Mouse (Mus musculus) thymus, postnatal 14 days (tissue): ENCODE results near the gene Rnf13.

Experiments
- DNase-seq: peaks from one replicate; pipeline ENCODE4 v3.0.0; 2021

Rnf13 gene

DNA sequence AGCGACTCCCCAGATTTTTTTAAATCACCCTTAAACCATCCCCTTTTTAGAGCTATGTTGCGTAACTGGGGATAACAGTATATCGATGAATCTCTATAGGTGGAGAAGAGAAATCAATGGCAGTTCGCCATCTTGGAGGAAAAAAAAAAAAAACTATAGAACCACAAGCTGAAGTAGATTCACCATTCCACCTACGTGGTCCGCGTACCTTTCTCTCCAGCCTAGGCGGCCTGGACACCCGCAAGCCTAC, 110.7 kb downstream of the Rnf13 start:
- DNase-seq: no peak

DNA sequence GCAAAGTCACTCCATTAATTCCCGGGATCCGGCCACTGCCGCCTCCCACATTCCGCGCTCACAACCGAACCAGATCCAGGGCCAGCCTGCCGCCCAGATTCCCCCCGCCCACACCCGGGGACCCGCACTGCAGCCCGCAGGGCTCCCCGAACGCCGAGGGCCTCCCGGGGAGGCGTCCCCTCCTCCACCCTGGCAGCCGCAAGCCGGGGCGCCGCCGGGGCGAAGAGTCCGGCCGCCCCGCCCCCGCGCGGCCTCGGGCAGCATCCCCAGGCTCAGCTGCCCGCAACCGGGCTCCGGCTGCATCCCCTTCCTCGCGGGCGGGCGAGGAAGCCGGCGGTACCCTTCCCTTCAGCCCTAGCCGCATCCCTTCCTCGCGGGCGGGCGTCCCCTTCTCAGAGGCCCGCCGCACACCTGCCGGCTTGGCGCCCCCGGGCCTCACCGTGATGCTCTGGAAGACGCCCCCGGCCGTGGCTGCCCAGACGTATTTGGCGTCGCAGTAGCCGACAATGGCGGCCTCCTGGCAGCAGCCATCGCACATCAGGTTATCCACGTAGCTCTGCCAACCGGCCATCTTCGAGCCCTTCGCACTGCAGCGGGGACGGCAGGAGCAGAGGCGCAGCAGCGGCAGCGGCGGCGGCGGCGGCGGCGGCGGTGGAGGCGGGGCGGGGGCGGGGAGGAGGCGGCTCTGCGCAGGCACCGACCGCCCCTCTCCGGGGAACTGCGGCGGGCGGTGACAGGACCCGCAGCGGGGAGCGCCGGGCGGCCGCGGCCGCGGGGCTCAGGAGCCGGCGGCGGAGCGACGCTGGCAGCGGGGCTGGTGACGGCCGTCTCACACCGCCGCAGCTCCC, 111.3 kb downstream of the Rnf13 start:
- DNase-seq: peak; percentile 62

DNA sequence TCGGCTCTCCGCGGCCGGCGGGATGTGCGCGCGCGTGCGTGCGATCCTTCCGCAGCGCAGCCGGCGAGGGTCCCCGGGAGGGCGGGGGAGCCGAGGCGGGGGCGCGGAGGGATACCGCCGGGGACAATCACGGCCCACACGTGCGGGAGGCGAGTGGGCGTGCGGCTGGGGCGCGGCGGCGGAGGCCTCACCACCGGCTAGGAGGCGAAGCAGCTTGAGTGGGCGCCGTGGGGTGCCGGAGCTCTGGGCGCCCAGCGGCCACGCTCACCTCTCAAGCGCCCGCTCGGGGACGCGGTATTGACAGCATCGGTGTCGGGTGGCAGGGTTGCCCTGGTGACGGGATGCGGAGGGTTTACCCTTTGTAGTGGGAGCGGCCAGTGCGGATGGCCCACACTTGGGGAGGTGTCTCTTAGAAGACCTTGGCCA, 111.9 kb downstream of the Rnf13 start, which contains the start of gene Pfn2:
Gene Pfn2, minus strand, starts transcription at position 320 of the 426 bp plus-strand sequence.
- peak; percentile 86 for DNase-seq

DNA sequence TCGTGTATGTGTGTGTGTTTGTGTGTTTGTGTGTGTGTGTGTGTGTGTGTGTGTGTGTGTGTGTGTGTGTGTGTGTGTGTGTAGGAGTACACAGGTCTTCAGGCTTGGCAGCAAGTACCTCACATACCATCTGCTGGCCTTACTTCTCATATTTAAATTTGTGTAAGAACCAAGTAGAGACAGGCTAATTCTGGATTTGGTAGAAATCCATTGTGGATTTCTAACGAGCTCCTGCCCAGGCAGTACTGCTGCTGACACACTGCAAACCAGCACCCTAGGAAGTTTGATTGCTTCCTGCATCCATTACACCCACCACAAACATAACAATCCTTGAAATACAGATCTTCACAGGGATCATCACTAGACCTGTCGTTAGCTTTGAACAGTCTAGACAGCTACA, 147.1 kb downstream of the Rnf13 start:
- no peak for DNase-seq
